Mouse (Mus musculus) ovary, postnatal 14 days (tissue): ENCODE measurements around the gene Rdh16.
"Not testable (repeated sequence)": the region's sequence is repeated elsewhere in the genome, so short reads cannot be mapped to it uniquely, and the experiment has no call there.

ENCODE experiments used
- DNase-seq: peaks from one replicate; pipeline ENCODE4 v3.0.0; 2022; ENCODE audit warnings: low spot score

Gene Rdh16

DNA sequence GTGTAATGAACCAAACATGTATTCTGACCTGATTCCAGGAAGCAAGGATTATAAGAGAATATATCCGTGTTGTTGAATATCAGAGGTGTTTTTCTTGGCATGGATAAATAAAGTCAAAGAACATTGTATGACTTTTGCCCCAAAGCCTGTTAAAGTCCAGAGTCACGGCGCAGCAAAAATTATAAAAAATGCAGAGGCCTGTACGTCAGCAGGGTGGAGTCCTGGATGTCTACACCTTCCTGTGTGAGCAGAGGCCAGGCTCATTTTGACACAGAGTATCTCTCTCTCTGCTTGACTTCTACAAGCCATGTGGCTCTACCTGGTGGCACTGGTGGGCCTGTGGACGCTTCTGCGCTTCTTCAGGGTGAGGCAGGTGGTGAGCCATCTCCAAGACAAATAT lies at the start of gene Rdh16:
Rdh16 (plus strand) TSS at position 262 of the 400 bp plus-strand sequence.
- DNase-seq: no peak

DNA sequence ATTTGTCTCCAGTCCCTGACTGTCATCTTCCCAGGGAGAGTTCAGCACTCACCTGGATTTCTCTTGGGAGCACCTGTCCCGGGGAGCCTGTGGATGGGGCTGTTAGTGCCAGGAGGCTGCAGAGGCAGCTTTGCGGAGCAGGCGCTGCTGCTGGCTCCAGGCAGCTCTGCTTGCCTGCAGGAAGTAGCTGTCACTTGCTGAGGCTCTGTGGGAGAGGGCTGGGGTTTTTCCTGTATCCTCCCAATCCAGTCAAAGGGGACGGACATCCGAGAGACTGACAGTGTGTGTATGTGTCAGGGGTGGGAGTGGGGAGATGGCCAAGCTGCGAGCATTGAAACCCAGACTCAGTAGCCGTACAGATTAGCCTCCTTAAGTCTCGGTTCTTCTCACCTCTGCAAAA lies 49.4 kb upstream of the Rdh16 start, which contains the start of gene Gpr182:
Gpr182 (minus strand) TSS at position 185 of the 400 bp plus-strand sequence.
- no peak for DNase-seq

DNA sequence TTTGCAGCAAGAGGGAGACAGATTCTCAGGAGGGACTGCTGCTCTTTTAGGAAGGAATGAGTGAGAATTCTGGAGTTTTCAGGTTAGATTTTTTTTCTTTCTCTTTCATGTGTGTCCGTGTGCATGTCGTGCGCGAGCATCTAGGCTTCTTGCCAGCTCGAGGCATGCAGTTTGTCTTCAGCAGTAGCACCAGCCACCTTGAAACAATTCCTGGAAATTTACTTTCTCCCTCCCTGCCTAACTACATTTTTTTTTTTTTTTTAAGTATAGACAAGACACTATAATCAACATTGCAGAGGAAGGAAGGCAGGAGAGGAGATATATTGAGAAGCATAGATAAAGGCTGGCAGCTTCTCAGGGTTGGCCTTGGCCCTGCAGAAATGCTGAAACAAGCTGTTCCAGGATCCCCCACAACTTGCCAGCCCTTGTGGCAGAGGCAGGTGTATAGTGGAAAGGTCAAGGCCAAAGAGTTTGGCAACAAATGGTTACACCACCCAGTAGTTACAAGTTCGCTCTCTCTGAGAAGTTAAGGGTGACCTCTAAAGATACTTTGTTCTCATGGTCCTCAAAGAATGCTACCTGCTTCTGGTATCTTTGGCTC lies 46.3 kb upstream of the Rdh16 start:
- DNase-seq: no peak

DNA sequence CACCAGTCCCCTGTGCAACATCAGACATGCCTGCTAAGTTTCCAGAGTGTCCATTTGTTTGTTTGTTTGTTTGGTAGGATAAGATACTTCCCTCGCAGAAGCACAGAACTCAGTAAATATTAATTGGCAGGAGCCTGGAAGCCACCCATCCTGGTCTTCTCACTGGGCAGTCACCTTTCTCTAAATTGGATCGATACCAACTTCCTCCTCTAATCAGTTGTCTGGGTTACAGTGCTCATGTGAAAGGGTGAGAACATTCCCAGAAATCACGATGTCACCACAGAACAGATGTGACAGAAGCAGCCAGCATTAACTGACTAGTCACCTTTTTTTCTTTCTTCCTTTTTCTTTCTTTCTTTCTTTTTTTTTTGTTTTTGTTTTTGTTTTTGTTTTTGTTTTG lies 45.7 kb upstream of the Rdh16 start:
- DNase-seq: no peak

DNA sequence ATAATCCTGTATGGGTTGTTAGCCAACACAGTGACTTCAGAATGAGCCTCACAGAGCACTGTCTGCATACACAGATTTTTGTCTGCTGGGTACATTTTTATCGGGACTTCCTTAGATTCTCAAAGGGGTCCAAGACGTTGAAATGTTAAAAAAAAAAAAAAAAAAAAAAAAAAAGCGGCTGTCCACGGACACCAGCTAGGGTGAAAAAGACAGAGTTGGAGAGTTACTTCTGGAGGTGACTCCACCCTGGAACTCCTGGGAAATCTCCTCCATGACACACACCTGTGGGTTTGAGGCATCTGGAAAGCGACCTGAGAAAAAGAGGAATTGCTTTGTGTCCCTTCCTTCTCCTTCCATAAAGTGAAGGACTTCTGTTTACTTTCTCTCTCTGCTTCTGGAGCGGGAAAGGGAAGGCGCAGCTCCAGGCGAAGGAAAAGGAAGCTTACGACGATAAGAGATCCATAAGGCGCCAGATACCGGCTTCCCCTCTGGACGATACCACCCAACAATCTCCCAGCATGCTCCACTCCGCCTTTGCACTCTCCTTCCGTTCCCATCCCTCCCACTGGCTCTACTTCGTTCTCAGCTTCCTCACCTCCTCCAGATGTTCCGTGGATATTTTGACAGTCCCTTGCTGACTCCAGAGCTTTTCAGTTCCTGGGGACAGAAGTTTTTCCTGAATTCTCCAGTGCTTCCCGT lies 45.0 kb upstream of the Rdh16 start:
- no peak for DNase-seq

DNA sequence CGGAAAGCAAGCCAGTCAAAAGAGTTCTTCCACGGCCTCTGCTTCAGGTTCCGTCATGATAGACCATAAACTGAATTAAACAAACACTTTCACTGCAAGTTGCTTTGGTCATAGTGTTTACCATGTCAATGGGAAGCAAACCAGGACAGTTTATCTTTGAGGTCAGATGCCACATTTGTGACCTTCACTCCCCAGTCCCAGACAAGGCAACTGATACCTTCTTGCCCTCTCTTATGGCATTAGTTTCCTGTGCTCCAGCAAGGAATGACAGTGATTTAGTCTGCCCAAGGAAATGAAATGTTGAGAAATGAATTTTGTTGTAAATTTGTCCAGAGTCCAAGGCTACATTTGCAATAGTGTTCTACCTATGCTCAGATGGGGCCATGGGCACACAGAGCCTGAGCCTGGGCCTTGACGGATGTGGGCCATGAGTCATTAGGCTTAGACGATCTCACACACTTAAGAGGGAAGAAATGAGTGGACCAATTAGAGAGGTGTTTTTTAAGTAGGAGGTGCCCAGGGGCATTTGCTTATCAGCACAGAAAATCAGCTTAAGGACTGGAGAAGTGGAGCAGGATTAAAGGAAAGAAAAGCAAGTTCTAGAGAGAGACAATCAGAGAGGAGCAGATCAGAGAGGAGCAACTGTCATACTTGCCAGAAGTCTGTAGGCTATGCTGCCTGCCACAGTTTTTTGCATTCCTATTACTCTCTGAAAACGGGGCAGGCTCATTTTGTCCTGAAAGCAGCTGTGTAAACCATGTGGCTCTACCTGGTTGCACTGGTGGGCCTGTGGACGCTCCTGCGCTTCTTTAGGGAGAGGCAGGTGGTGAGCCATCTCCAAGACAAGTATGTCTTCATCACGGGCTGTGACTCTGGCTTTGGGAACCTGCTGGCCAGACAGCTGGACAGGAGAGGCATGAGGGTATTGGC lies 41.5 kb upstream of the Rdh16 start, which contains the start of the genes Rdh1 and Rdh16f1:
Rdh1 (plus strand) TSS at position 541 of the 930 bp plus-strand sequence.
Rdh16f1 (plus strand) TSS at position 607 of the 930 bp plus-strand sequence.
- DNase-seq: no peak

DNA sequence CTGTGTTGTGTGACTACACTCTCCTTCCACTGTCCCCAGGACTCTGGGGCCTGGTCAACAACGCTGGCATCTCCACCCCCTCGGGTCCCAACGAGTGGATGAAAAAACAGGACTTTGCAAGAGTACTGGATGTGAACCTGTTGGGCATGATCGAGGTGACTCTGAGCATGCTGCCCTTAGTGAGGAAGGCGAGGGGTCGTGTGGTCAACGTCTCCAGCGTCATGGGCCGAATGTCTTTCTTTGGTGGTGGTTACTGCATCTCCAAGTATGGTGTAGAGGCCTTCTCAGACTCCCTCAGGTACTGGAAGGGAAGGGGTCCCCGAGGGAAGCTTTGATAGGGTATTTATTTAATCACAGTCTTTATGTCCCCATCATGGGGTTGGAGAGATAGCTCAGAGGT lies 38.0 kb upstream of the Rdh16 start:
- DNase-seq: not testable (repeated sequence)

DNA sequence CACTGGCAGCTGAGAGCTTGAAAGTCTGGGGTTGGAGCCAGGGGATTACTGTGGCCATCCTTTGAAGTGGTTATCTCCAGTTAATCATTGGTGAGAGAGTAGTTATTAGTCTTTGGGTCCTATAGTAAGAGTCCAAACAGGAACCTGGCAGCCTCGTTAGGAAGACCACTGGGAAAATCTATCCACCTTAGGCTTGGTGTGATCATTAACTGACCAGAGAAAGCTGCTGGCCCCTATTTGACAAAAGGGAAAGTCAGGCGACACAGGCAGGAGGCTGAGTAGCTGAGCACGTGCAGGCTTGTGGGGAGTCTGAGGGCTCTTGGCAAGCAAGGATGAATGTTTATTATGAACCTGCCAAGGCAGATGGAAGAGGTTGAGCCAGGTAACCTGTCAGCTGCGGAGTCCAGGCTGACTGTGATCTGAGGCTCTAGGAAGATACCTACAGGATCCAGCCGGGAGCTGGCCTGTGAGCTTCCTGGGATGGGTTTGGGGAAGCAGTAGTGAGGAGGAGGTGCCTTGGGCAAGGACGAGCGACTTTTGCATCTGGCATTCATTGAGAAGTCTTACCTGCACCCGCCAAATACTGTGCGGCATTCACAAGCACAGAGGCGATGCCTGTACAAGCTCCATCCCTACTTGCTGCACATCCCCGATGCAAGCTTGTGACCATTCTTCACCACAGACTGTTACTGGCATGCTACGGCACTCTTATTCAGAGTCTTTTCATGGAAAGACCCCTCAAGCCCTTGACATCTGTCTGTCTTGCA lies 36.9 kb upstream of the Rdh16 start:
- DNase-seq: no peak

DNA sequence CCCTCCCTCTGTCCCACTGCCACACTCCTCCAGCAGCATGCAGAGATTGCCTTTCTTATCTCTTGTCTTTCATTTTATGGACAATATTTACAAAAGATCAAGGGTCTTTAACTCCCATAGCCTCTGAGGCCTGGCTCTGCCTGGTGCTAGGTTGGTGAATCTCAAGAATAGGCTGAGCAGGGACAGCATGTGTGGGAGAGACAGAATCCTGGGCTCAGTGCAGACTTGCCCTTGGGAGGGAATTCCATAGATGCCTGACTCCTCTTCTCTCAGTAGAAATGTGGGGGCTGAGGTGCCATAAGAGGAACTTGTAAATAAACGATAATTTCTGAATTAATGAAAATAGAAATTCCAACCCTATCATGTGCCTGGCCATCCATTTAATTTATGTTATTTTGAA lies 34.4 kb upstream of the Rdh16 start:
- DNase-seq: no peak

DNA sequence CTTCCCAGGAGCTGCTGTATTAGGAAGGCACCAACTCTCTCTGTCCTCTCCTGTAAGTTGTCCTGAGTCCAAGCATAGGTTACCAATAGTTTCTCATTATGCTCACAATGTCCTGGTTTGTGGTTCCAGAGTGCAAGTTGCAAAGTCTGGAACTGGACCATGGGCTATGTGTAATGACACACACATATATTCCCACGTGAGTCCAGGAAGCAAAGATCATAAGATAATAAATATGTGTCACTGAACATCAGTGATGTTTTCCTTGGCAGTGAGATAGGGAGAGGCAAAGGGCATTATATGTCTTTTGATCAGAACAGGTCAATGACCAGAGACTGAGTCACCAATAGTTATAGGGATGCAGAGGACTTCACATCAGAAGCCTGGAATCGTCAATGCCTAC lies 24.9 kb upstream of the Rdh16 start, which contains the start of gene Rdh9:
Rdh9 (plus strand) TSS at position 376 of the 400 bp plus-strand sequence.
- no peak for DNase-seq

DNA sequence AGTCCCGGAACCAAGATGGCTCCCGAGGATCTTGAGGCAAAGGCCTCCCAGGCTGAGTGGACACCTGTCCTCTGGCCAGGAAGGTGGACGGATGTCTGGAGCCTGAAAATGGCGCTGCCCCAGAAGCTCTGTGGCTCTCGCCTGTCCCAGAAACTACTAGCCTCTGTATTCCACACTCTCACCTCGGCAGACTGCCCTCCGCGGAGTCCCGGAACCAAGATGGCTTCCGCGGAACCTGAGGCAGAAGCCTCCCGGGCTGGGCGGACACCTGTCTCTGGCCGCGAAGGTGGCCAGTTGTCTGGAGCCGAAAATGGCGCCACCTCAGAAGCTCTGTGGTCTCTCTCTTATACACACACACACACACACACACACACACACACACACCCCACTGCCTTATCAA lies 18.6 kb upstream of the Rdh16 start:
- DNase-seq: not testable (repeated sequence)

DNA sequence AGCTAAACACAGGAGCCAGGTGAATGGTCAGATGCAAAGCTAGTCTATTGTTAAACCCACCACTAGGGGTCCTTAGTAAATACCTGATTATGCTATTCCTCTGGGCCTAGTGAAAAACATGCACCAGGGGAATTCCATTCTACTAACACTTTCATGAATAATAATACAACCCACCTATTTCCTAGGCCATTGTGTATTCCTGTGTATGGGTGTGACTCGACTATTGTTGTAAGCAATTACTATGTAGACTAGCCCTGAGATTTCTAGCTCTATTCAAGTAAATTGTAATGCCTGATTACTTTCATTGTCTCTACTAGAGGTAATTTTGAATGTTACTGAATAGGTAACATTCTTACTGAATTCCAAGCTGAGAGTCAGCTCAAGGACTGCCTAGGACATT lies 15.5 kb upstream of the Rdh16 start:
- not testable (repeated sequence) for DNase-seq

DNA sequence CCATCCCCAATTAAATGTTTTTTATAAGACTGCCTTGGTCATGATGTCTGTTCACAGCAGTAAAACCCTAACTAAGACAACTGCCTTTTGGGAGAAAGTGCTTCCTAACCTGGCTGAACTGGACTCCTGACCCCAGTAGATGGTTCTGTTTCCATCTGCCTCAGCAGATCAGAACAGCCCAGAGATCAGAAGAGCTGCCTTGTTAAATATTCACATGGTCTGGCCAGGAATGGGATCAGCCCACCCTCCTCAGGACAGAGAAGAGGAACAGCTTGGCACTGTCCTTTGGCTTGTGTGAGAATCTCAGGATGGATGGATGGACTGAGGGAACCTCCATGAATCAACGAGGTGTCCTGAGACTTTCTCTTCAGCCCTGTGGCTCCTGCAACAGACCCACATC lies 1.7 kb upstream of the Rdh16 start:
- DNase-seq: no peak

DNA sequence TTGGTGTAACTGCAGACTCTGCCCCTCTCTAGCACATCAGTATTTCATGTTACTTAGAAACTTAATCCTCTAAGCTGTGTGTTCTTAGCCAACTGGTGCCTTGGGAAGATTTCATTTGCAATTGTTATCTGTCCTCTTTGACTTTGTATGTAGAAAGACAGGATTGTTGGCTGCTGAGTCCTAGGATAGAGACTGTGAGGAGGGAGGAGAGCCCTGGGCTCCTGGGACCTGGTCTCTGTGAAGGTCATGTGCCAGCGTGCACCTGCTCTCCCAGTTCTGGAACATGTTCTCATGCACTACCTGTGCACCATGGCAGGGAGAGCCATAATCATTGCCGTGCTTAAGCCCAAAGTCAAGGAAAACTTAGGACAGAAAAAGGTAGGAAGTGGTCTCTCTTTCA lies 660 bp downstream of the Rdh16 start:
- no peak for DNase-seq

DNA sequence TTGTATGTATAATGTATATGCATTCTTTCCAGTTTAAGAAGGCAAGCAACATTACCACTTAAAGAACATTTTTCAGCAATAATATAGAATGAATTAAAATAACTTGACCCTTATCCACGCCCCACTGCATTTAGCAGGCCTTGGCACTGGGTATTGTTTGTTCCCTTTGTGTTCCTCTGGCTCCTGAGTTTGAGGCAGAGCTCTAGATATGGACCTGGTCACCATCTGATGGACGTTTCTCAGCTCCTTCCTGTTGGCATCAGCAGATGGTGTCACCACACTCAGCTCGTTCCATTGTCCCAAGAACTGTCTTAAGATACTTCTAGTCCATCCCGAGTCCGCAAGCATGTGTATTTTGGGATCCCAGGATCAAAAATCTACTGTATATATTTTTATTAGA lies 1.3 kb downstream of the Rdh16 start:
- DNase-seq: no peak

DNA sequence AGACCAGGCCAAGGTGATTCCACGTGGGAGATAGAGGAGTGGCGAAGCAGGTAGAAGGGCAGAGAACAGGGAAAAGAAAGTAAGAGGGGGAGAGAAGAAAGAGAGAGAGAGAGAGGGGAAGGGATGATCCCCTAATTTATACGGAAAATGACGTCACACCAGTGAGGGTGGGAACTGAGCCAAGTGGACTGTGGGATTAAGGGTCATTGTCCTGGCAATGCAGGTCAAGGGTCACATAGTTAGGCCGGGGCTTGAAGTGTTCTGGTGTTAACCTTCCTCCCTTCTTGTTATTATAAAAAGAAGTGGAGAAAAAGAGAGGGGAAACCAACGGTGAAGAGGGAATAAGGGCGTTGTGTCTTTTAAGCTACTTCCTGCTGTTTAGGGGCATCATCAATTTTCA lies 3.5 kb downstream of the Rdh16 start:
- DNase-seq: no peak

DNA sequence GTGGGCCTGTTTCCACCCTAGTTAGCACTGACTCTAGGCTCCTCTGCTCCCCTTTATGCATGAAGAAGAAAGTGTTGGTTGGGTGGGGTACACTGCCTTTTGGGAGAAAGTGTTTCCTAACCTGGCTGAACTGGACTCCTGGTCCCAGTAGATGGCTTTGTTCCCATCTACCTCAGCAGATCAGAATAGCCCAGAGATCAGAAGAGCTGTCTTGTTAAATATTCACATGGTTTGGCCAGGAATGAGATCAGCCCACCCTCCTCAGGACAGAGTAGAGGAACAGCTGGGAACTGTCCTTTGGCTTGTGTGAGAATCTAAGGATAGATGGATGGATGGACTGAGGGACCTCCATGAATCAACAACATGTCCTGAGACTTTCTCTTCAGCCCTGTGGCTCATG lies 14.9 kb downstream of the Rdh16 start:
- no peak for DNase-seq

DNA sequence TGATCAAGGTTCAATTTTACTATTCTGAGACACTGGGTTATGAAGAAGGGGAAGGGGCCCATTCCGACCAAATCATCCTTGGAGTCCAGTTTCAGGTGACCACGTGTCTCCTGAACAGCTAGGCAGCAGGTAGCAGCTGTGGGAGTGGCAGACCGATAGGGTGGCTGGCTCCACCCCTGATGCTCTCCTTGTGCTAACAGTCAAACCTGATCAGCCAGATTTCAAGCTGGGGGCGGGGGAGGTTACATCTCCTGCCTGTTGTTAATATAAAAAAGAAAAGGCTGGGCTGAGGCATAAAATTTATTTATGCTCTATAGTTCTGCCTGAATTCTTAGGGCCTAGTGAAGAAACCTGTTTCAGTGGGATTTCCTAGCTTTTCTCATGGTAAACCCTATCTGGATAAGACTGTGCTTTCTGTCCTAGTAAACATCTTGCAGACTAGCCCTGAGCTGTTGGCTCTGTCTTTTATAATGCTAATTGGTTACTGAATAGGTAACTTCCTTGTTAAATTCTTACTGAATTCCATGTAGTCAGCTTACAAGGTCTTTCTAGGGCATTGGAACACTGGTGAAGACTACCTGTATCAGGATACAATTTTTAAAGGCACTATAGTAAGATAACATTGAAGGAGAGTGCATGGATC lies 16.4 kb downstream of the Rdh16 start:
- not testable (repeated sequence) for DNase-seq

DNA sequence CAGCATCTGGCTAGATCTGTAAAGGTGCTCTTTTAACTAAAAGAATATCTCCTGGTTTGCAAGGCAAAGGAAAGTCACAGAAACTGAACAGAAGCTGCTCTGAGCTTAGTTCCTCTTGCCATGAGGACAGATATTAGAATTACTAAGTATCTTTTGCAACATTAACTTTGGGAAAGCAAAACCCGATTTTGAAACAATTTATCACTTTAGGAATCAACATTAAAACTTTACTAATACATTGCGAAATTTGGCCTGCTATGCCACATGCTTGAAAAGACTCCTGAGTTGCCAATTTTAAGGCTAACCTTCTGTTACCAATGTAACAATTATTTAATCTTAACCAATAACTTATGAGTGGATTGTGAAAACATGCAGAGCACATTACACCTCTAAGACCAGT lies 20.9 kb downstream of the Rdh16 start:
- DNase-seq: not testable (repeated sequence)

DNA sequence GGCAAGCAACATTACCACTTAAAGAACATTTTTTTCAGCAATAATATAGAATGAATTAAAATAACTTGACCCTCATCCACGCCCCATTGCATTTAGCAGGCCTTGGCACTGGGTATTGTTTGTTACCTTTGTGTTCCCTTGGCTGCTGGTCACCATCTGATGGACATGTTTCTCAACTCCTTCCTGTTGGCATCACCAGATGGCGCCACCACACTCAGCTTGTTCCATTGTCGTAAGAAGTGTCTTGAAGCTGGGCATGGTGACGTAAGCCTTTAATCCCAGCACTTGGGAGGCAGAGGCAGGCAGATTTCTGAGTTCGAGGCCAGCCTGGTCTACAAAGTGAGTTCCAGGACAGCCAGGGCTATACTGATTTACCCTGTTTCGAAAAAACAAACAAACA lies 24.4 kb downstream of the Rdh16 start:
- DNase-seq: no peak

DNA sequence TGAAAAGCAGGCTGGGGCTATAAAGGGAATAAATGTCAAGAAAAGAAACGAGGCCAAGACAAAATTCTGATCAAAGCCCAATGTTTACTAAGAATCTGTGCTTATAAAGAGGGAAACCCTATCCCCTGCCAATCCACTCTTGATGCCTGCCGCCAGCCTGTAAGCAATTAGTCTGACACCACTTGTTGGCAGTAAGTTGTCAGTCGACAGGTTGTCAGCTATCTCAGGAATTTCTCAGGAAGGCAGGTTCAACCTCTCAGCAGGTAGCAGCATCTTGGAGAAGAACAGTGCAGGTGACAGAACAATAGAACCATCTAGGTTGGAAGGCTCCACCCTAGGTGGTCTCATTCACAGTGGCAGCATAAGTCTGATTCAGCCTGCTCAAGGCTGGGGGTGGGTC lies 28.2 kb downstream of the Rdh16 start:
- no peak for DNase-seq
